Mouse (Mus musculus) hindbrain, embryonic 13.5 days (tissue): ENCODE data around the gene Aoc2. TPM values are rescaled to one million over a fixed set of nuclear protein-coding genes. Genes with fewer than 3 reads are reported as not detected.

Experiments used
- ATAC-seq: fragments of 200-750 bp; cut with Nextera tagmentation; 2 replicates; pipeline ENCODE4 v1.8.0; 2017; ENCODE audit warnings: moderate TSS enrichment; ENCODE audit not compliant: low FRiP score
- H3K27ac ChIP-seq: fragments of 300-500 bp; sonication (generic); 2 replicates; pipeline ENCODE4 v1.5.1; 2015; ENCODE audit warnings: inconsistent platforms, mild to moderate bottlenecking, moderate library complexity
- H3K27me3 ChIP-seq: fragments of 300-500 bp; sonication (generic); 2 replicates; pipeline ENCODE4 v1.6.1; 2015; ENCODE audit warnings: mild to moderate bottlenecking, inconsistent platforms
- H3K36me3 ChIP-seq: fragments of 300-500 bp; sonication (generic); 2 replicates; pipeline ENCODE4 v1.6.1; 2015; ENCODE audit warnings: mild to moderate bottlenecking, inconsistent platforms
- H3K4me1 ChIP-seq: fragments of 300-500 bp; sonication (generic); replicated peaks from 2 replicates; pipeline ENCODE4 v1.6.1; 2015; ENCODE audit warnings: inconsistent platforms
- H3K4me2 ChIP-seq: fragments of 300-500 bp; sonication (generic); 2 replicates; pipeline ENCODE4 v1.6.1; 2015; ENCODE audit warnings: inconsistent platforms, mild to moderate bottlenecking, moderate library complexity
- H3K4me3 ChIP-seq: fragments of 300-500 bp; sonication (generic); 2 replicates; pipeline ENCODE4 v1.5.1; 2015; ENCODE audit warnings: mild to moderate bottlenecking, inconsistent platforms
- H3K9ac ChIP-seq: fragments of 300-500 bp; sonication (generic); 2 replicates; pipeline ENCODE4 v1.6.1; 2015; ENCODE audit warnings: mild to moderate bottlenecking, inconsistent platforms
- H3K9me3 ChIP-seq: fragments of 300-500 bp; sonication (generic); 2 replicates; pipeline ENCODE4 v1.6.1; 2016; ENCODE audit warnings: inconsistent platforms
- WGBS: fragments of 180-500 bp; shearing (Covaris S2); methylation state at CpG from one replicate; pipeline ENCODE4 v1.1.7; 2015; 5-methylcytosine and 5-hydroxymethylcytosine counted together
- polyA plus RNA-seq: library from polyadenylated mRNA; unstranded; fragments of >200 nt; fragmentation: Nextera tagmentation; extraction: Ambion mirVana; gene quantifications from 2 replicates; pipeline ENCODE4 v1.2.1, GENCODE M21; 2015

Aoc2 gene
- polyA plus RNA-seq, 1 experiment from 2014 or later, result 1.9 TPM

GRCm38 (mm10) chr11:101347083-101347775, 22.4 kb downstream of the Aoc2 start:
- Histone ChIP-seq H3K9ac (no peak overlapping the region), H3K27me3 (no peaks in the 10 kb centered on the region), H3K36me3 (no peaks in the 10 kb centered on the region), H3K4me3 (no peak overlapping the region), H3K4me1 (no peaks in the 10 kb centered on the region), H3K4me2 (no peak overlapping the region), H3K9me3 (no peaks in the 10 kb centered on the region), H3K27ac (no peak overlapping the region)
- 75% methylated on average over 10 of the region's 10 CpGs for WGBS
- no peak for ATAC-seq

DNA sequence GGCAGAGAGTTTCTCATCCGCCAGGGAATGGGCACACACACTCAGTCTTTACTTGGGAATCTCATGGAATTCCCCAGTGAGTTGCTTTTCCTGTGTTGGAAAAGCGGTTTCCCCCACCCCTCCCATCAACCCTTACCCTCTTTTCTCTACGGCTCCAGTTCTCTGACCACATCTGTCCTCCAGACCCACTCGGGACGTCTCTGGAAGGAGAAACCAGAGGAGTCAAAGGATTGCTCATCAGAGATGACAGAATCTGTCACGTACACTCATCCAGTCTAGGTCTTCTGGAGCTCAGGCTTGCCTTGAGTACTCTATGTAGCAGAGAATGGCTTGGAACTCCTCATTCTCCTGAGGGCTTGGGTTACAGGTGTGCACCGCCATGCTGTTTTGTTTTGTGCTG, 23.9 kb downstream of the Aoc2 start:
- no peak overlapping the region for H3K9ac ChIP-seq
- H3K4me2 ChIP-seq, result no peak overlapping the region
- H3K4me1 ChIP-seq, result no peaks in the 10 kb centered on the region
- ATAC-seq, result no peak
- no peak overlapping the region for H3K27ac ChIP-seq
- H3K36me3 ChIP-seq, result no peaks in the 10 kb centered on the region
- no peaks in the 10 kb centered on the region for H3K27me3 ChIP-seq
- no peak overlapping the region for H3K4me3 ChIP-seq
- no peaks in the 10 kb centered on the region for H3K9me3 ChIP-seq
- 74% methylated on average over 7 of the region's 7 CpGs for WGBS

GRCm38 (mm10) chr11:101349216-101349615, 24.4 kb downstream of the Aoc2 start:
- Histone ChIP-seq H3K36me3 (no peaks in the 10 kb centered on the region), H3K4me3 (no peak overlapping the region), H3K9ac (no peak overlapping the region), H3K9me3 (no peaks in the 10 kb centered on the region), H3K27ac (no peak overlapping the region), H3K4me2 (no peak overlapping the region), H3K4me1 (no peaks in the 10 kb centered on the region), H3K27me3 (no peaks in the 10 kb centered on the region)
- no peak for ATAC-seq
- WGBS, result 84% methylated on average over 3 of the region's 3 CpGs

DNA sequence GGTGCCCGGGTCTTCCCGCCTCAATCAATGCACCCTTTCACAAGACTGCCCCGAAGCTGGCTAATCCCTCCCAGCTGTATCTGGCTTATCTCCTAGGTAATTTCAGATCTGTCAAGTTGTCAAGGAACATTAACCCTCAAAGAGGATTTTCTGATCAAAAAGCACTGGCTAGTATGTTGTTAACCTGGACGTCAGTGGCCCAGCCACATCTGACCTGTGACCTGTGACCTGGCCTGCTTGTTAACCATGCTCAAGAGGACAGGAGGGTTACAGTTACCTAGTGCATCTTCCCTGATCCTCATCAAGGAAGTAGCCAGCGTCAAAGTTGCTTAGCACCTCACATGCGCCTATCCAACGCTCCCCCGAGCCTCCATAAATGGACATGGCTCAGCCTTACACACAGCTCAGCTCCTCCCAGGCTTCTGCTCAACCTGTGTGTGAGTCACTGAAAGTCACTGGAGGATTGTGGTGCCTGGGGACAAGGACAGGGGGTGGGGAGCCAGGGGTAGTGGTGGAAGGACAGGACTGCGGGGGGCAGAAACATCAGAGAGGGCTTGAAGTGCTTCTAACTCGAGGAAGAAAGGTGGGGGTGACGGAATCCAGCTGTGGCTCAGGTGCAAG, 26.3 kb downstream of the Aoc2 start:
- WGBS, result 68% methylated on average over 11 of the region's 11 CpGs
- no peaks in the 10 kb centered on the region for H3K36me3 ChIP-seq
- H3K4me1 ChIP-seq, result no peaks in the 10 kb centered on the region
- H3K27ac ChIP-seq, result no peak overlapping the region
- no peak overlapping the region for H3K9ac ChIP-seq
- no peak overlapping the region for H3K4me2 ChIP-seq
- H3K9me3 ChIP-seq, result no peaks in the 10 kb centered on the region
- H3K4me3 ChIP-seq, result no peak overlapping the region
- no peak for ATAC-seq
- no peaks in the 10 kb centered on the region for H3K27me3 ChIP-seq

DNA sequence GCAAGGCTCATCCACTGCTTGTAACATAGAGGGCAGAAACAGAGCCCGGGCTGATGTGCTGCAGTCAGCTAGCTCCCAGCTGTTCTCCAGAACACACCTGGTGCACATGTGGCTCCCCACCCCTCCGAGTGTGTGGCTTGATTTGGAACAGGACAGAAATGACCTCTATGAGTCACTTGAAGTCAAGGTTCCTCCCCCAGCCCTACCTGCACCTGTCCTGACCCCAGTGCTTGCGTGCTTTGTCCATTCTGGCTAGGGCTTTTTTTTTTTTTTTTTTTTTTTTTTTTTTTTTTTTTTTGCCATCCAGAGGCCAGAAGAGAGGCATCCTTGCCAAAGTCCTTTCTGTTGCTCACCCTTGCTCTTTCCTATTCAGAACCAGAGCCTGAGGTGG, 26.9 kb downstream of the Aoc2 start:
- Histone ChIP-seq H3K27me3 (no peaks in the 10 kb centered on the region), H3K27ac (no peak overlapping the region), H3K4me1 (no peaks in the 10 kb centered on the region), H3K4me2 (no peak overlapping the region), H3K9me3 (no peaks in the 10 kb centered on the region), H3K9ac (no peak overlapping the region), H3K4me3 (no peak overlapping the region), H3K36me3 (no peaks in the 10 kb centered on the region)
- 71% methylated on average over 3 of the region's 3 CpGs for WGBS
- no peak for ATAC-seq

- Histone ChIP-seq H3K4me2 (no peak overlapping the region), H3K27me3 (no peaks in the 10 kb centered on the region), H3K9me3 (no peaks in the 10 kb centered on the region), H3K27ac (no peak overlapping the region), H3K36me3 (no peaks in the 10 kb centered on the region), H3K4me1 (no peaks in the 10 kb centered on the region), H3K9ac (no peak overlapping the region), H3K4me3 (no peak overlapping the region)
- WGBS, result 92% methylated on average over 12 of the region's 12 CpGs
- no peak for ATAC-seq
These were observed 28.6 kb downstream of the Aoc2 start for GRCm38 (mm10) chr11:101353436-101353835.

GRCm38 (mm10) chr11:101354438-101355010, 29.7 kb downstream of the Aoc2 start:
- Histone ChIP-seq H3K27me3 (no peaks in the 10 kb centered on the region), H3K9ac (no peak overlapping the region), H3K27ac (no peak overlapping the region), H3K36me3 (no peaks in the 10 kb centered on the region), H3K9me3 (no peaks in the 10 kb centered on the region), H3K4me2 (no peak overlapping the region), H3K4me3 (no peak overlapping the region), H3K4me1 (no peaks in the 10 kb centered on the region)
- no peak for ATAC-seq
- 84% methylated on average over 5 of the region's 5 CpGs for WGBS

DNA sequence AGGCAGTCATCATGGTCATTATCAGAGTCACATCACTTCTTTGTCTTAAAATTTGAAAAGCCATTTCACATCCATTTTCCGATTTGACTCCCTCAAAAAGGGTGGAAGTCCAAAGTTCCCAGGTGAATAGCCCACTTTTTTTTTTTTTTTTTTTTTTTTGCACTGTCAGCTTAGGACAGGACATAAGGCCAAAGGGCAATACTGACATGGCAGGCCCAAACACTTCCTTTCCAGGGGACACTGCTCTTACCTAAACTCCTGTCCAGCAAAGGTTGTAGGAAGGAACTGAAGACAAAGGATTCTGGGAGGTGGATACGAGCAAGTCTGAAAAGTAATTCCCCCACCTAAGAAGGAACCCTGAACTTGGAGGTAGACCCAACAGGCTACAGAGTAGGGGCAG, 31.1 kb downstream of the Aoc2 start:
- Histone ChIP-seq H3K9ac (no peak overlapping the region), H3K27me3 (no peaks in the 10 kb centered on the region), H3K4me3 (no peak overlapping the region), H3K4me2 (no peak overlapping the region), H3K27ac (no peak overlapping the region), H3K9me3 (no peaks in the 10 kb centered on the region), H3K4me1 (no peaks in the 10 kb centered on the region), H3K36me3 (no peaks in the 10 kb centered on the region)
- ATAC-seq, result no peak
- WGBS, result 89% methylated on average over 2 of the region's 2 CpGs

- H3K4me3 ChIP-seq, result no peak overlapping the region
These were observed 32.8 kb downstream of the Aoc2 start for GRCm38 (mm10) chr11:101357505-101358182.

DNA sequence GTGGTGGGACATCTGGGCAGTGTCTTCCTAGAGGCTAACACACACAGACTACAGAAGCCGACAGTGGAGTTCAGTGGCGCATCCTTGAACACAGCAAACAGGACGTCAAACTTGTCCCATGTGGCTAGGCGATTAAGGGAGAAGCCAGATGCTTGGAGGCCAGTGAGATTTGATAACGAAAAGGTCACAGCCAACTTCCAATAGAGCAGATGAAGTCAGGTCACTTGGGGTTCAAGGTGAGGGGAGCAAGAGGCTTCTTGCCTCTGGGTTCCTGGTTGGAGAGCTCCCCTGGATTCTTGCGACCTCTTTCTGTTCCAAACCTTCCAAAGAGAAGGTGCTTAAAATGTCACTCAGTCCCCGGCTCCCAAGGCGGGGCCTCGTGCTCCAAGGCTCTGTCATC, 34.9 kb downstream of the Aoc2 start:
- ATAC-seq, result no peak
- H3K27ac ChIP-seq, result no peak overlapping the region
- no peak overlapping the region for H3K4me2 ChIP-seq
- 78% methylated on average over 9 of the region's 9 CpGs for WGBS
- no peak overlapping the region for H3K4me3 ChIP-seq
- H3K27me3 ChIP-seq, result no peaks in the 10 kb centered on the region
- H3K4me1 ChIP-seq, result no peaks in the 10 kb centered on the region
- H3K36me3 ChIP-seq, result no peaks in the 10 kb centered on the region
- no peaks in the 10 kb centered on the region for H3K9me3 ChIP-seq
- H3K9ac ChIP-seq, result no peak overlapping the region

More at GRCm38 (mm10) chr11:101357505-101358182, 32.8 kb downstream of the Aoc2 start:
- Histone ChIP-seq H3K4me1 (no peaks in the 10 kb centered on the region), H3K27ac (no peak overlapping the region), H3K9me3 (no peaks in the 10 kb centered on the region), H3K4me2 (no peak overlapping the region), H3K27me3 (no peaks in the 10 kb centered on the region), H3K9ac (no peak overlapping the region), H3K36me3 (no peaks in the 10 kb centered on the region)
- ATAC-seq, result no peak
- 83% methylated on average over 3 of the region's 3 CpGs for WGBS

GRCm38 (mm10) chr11:101360651-101361113, 35.8 kb downstream of the Aoc2 start:
- 75% methylated on average over 3 of the region's 3 CpGs for WGBS
- H3K27me3 ChIP-seq, result no peaks in the 10 kb centered on the region
- no peak for ATAC-seq
- H3K9ac ChIP-seq, result no peak overlapping the region
- H3K4me3 ChIP-seq, result no peak overlapping the region
- H3K4me2 ChIP-seq, result no peak overlapping the region
- no peak overlapping the region for H3K27ac ChIP-seq
- H3K9me3 ChIP-seq, result no peaks in the 10 kb centered on the region
- H3K4me1 ChIP-seq, result no peaks in the 10 kb centered on the region
- H3K36me3 ChIP-seq, result no peaks in the 10 kb centered on the region

- ATAC-seq, result no peak
- no peaks in the 10 kb centered on the region for H3K27me3 ChIP-seq
- H3K36me3 ChIP-seq, result no peaks in the 10 kb centered on the region
- H3K4me2 ChIP-seq, result no peak overlapping the region
- 82% methylated on average over 5 of the region's 5 CpGs for WGBS
- no peaks in the 10 kb centered on the region for H3K4me1 ChIP-seq
- H3K9me3 ChIP-seq, result no peaks in the 10 kb centered on the region
- H3K27ac ChIP-seq, result no peak overlapping the region
- H3K9ac ChIP-seq, result no peak overlapping the region
- no peak overlapping the region for H3K4me3 ChIP-seq
These were observed 39.7 kb downstream of the Aoc2 start for GRCm38 (mm10) chr11:101364531-101364931.
